Mouse (Mus musculus): ENCODE data around the gene Zfp612. TPM values are rescaled to one million over a fixed set of nuclear protein-coding genes. Genes with fewer than 3 reads are reported as not detected.

Zfp612 gene
- polyA plus RNA-seq, 1 experiment from 2014 or later, result 1.3 TPM

- ATAC-seq, result no peak
- Histone ChIP-seq H3K27ac (no peak overlapping the region), H3K4me3 (no peak overlapping the region), H3K9ac (no peak overlapping the region), H3K36me3 (no peaks in the 10 kb centered on the region), H3K9me3 (replicated peaks) (no peaks in the 10 kb centered on the region), H3K27me3 (replicated peaks) (0 out of 2 replicates have a peak, but pooled peaks cover 3% of the 10 kb centered on the region), H3K4me2 (no peak overlapping the region), H3K4me1 (no peaks in the 10 kb centered on the region)
- WGBS (ENCODE audit: insufficient replicate concordance), result 40% methylated on average over 3 of the region's 3 CpGs
Observed at GRCm38 (mm10) chr8:110140156-110140555, 60.6 kb downstream of the Zfp612 start.

DNA sequence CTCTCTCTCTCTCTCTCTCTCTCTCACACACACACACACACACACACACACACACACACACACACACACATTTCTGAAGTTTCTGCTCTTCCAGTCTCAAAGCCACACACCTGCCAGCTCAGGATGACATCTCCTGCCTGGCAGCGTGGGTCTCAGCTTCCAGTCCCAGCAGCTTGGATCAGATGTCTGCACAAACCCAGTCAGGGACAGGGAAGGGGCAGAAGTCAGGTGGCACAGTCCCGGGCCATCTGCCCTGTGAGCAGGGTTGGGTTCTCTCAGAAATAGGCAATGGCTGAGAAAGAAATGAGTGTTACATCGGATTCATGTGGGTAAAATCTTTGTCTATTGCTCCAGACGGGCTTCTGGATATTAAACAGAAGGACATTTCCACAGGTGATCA, 61.2 kb downstream of the Zfp612 start:
- Histone ChIP-seq H3K27me3 (replicated peaks) (0 out of 2 replicates have a peak, but pooled peaks cover 3% of the 10 kb centered on the region), H3K27ac (no peak overlapping the region), H3K9me3 (replicated peaks) (no peaks in the 10 kb centered on the region), H3K9ac (no peak overlapping the region), H3K4me2 (no peak overlapping the region), H3K36me3 (no peaks in the 10 kb centered on the region), H3K4me3 (no peak overlapping the region), H3K4me1 (no peaks in the 10 kb centered on the region)
- WGBS (ENCODE audit: insufficient replicate concordance), result 45% methylated on average over 4 of the region's 4 CpGs
- ATAC-seq, result no peak

Other genes starting within 250 kb of the Zfp612 start
- gene Phlpp2, start 211.2 kb upstream of the Zfp612 start, polyA plus RNA-seq (2016; fragmentation: Nextera tagmentation; extraction: Ambion mirVana), result 3.0 and 3.3 TPM in 2 replicates
- 0.07 and 0.15 TPM in 2 replicates for gene Marveld3, start 117.5 kb upstream of the Zfp612 start, polyA plus RNA-seq (2016; fragmentation: Nextera tagmentation; extraction: Ambion mirVana)
- 0.10 and 0.13 TPM in 2 replicates for gene Tat, start 89.3 kb upstream of the Zfp612 start, polyA plus RNA-seq (2016; fragmentation: Nextera tagmentation; extraction: Ambion mirVana)
- gene Chst4, start 40.0 kb upstream of the Zfp612 start, polyA plus RNA-seq (2016; fragmentation: Nextera tagmentation; extraction: Ambion mirVana), result not detected in 2 replicates
- not detected in 2 replicates for gene Gm21964, start 21.5 kb downstream of the Zfp612 start, polyA plus RNA-seq (2016; fragmentation: Nextera tagmentation; extraction: Ambion mirVana)
- gene Gm17720, start 23.0 kb downstream of the Zfp612 start, polyA plus RNA-seq (2016; fragmentation: Nextera tagmentation; extraction: Ambion mirVana), result not detected in 2 replicates
- gene Calb2, start 88.5 kb downstream of the Zfp612 start, polyA plus RNA-seq (2016; fragmentation: Nextera tagmentation; extraction: Ambion mirVana), result 0.08 TPM in 1 of 2 replicates, not detected in the other
- gene Cmtr2, start 135.9 kb downstream of the Zfp612 start, polyA plus RNA-seq (2016; fragmentation: Nextera tagmentation; extraction: Ambion mirVana), result 5.7 and 5.8 TPM in 2 replicates
- gene Hydin, start 187.2 kb downstream of the Zfp612 start, polyA plus RNA-seq (2016; fragmentation: Nextera tagmentation; extraction: Ambion mirVana), result 0.04 and 0.06 TPM in 2 replicates